Mouse (Mus musculus): ENCODE measurements around the gene Mrpl14. TPM values are rescaled to one million over a fixed set of nuclear protein-coding genes. Genes with fewer than 3 reads are reported as not detected.

Gene Mrpl14
- polyA plus RNA-seq, 1 experiment from 2014 or later: 102 TPM

GRCm38 (mm10) chr17:45702254-45702653 is 16.1 kb downstream of the Mrpl14 start:
- Histone ChIP-seq H3K4me1 (ENCODE audit: control insufficient read depth, insufficient read depth, low read length) (no peaks in the 10 kb centered on the region), H3K36me3 (ENCODE audit: control insufficient read depth, insufficient read depth, low read length) (no peaks in the 10 kb centered on the region; the same call in 1 of the 2 replicates), H3K4me2 (ENCODE audit: low read depth) (no peak overlapping the region), H3K4me3 (ENCODE audit: low read depth, low read length) (no peak overlapping the region), H3K27me3 (ENCODE audit: control insufficient read depth, insufficient read depth, low read length) (no peaks in the 10 kb centered on the region), H3K27ac (ENCODE audit: low read depth, low read length) (no peak overlapping the region), H3K9me3 (ENCODE audit: control insufficient read depth, low read length) (no peaks in the 10 kb centered on the region), H3K9ac (ENCODE audit: low read length) (no peak overlapping the region)
- DNase-seq (ENCODE audit: low spot score) (no peak), ATAC-seq (ENCODE audit: insufficient read depth, low FRiP score, low TSS enrichment) (no peak)
- 49% methylated on average over 4 of the region's 4 CpGs for WGBS

GRCm38 (mm10) chr17:45703187-45703586 is 17.1 kb downstream of the Mrpl14 start:
- Histone ChIP-seq H3K4me2 (ENCODE audit: low read depth) (no peak overlapping the region), H3K4me1 (ENCODE audit: control insufficient read depth, insufficient read depth, low read length) (no peaks in the 10 kb centered on the region), H3K27me3 (ENCODE audit: control insufficient read depth, insufficient read depth, low read length) (no peaks in the 10 kb centered on the region), H3K4me3 (ENCODE audit: low read depth, low read length) (no peak overlapping the region), H3K36me3 (ENCODE audit: control insufficient read depth, insufficient read depth, low read length) (no peaks in the 10 kb centered on the region; the same call in 1 of the 2 replicates), H3K9ac (ENCODE audit: low read length) (no peak overlapping the region), H3K9me3 (ENCODE audit: control insufficient read depth, low read length) (no peaks in the 10 kb centered on the region), H3K27ac (ENCODE audit: low read depth, low read length) (no peak overlapping the region)
- DNase-seq (ENCODE audit: low spot score) (no peak), ATAC-seq (ENCODE audit: insufficient read depth, low FRiP score, low TSS enrichment) (no peak)
- 66% methylated on average over 7 of the region's 7 CpGs for WGBS

GRCm38 (mm10) chr17:45706796-45707195 is 20.7 kb downstream of the Mrpl14 start:
- ATAC-seq (ENCODE audit: insufficient read depth, low FRiP score, low TSS enrichment): no peak
- WGBS: 82% methylated on average over 5 of the region's 5 CpGs
- no peaks in the 10 kb centered on the region for H3K27me3 ChIP-seq (ENCODE audit: control insufficient read depth, insufficient read depth, low read length)
- H3K27ac ChIP-seq (ENCODE audit: low read depth, low read length): no peak overlapping the region
- H3K9me3 ChIP-seq (ENCODE audit: control insufficient read depth, low read length): no peaks in the 10 kb centered on the region
- no peaks in the 10 kb centered on the region for H3K4me1 ChIP-seq (ENCODE audit: control insufficient read depth, insufficient read depth, low read length)
- no peaks in the 10 kb centered on the region for H3K36me3 ChIP-seq (ENCODE audit: control insufficient read depth, insufficient read depth, low read length)
- H3K9ac ChIP-seq (ENCODE audit: low read length): no peak overlapping the region
- H3K4me3 ChIP-seq (ENCODE audit: low read depth, low read length): no peak overlapping the region
- no peak for DNase-seq (ENCODE audit: low spot score)
- no peak overlapping the region for H3K4me2 ChIP-seq (ENCODE audit: low read depth)

- 33% methylated on average over 3 of the region's 3 CpGs for WGBS
- H3K27me3 ChIP-seq (ENCODE audit: control insufficient read depth, insufficient read depth, low read length): no peaks in the 10 kb centered on the region
- H3K9ac ChIP-seq (ENCODE audit: low read length): no peak overlapping the region
- no peaks in the 10 kb centered on the region for H3K36me3 ChIP-seq (ENCODE audit: control insufficient read depth, insufficient read depth, low read length)
- no peaks in the 10 kb centered on the region for H3K9me3 ChIP-seq (ENCODE audit: control insufficient read depth, low read length)
- H3K4me3 ChIP-seq (ENCODE audit: low read depth, low read length): no peak overlapping the region
- ATAC-seq (ENCODE audit: insufficient read depth, low FRiP score, low TSS enrichment) (no peak), DNase-seq (ENCODE audit: low spot score) (no peak)
- no peaks in the 10 kb centered on the region for H3K4me1 ChIP-seq (ENCODE audit: control insufficient read depth, insufficient read depth, low read length)
- H3K27ac ChIP-seq (ENCODE audit: low read depth, low read length): no peak overlapping the region
- H3K4me2 ChIP-seq (ENCODE audit: low read depth): no peak overlapping the region
Measured at GRCm38 (mm10) chr17:45707376-45707775, 21.3 kb downstream of the Mrpl14 start.

- ATAC-seq (ENCODE audit: insufficient read depth, low FRiP score, low TSS enrichment) (no peak), DNase-seq (ENCODE audit: low spot score) (no peak)
- Histone ChIP-seq H3K36me3 (ENCODE audit: control insufficient read depth, insufficient read depth, low read length) (no peaks in the 10 kb centered on the region), H3K4me1 (ENCODE audit: control insufficient read depth, insufficient read depth, low read length) (no peaks in the 10 kb centered on the region), H3K9ac (ENCODE audit: low read length) (no peak overlapping the region), H3K4me3 (ENCODE audit: low read depth, low read length) (no peak overlapping the region), H3K27me3 (ENCODE audit: control insufficient read depth, insufficient read depth, low read length) (no peaks in the 10 kb centered on the region), H3K9me3 (ENCODE audit: control insufficient read depth, low read length) (no peaks in the 10 kb centered on the region), H3K27ac (ENCODE audit: low read depth, low read length) (no peak overlapping the region), H3K4me2 (ENCODE audit: low read depth) (no peak overlapping the region)
- 88% methylated on average over 8 of the region's 8 CpGs for WGBS
Measured at GRCm38 (mm10) chr17:45708179-45708578, 22.1 kb downstream of the Mrpl14 start.

GRCm38 (mm10) chr17:45709829-45710228 is 23.7 kb downstream of the Mrpl14 start:
- Histone ChIP-seq H3K36me3 (ENCODE audit: control insufficient read depth, insufficient read depth, low read length) (no peaks in the 10 kb centered on the region), H3K27ac (ENCODE audit: low read depth, low read length) (no peak overlapping the region), H3K9ac (ENCODE audit: low read length) (no peak overlapping the region), H3K4me3 (ENCODE audit: low read depth, low read length) (no peak overlapping the region), H3K27me3 (ENCODE audit: control insufficient read depth, insufficient read depth, low read length) (no peaks in the 10 kb centered on the region), H3K4me2 (ENCODE audit: low read depth) (no peak overlapping the region), H3K4me1 (ENCODE audit: control insufficient read depth, insufficient read depth, low read length) (no peaks in the 10 kb centered on the region), H3K9me3 (ENCODE audit: control insufficient read depth, low read length) (no peaks in the 10 kb centered on the region)
- WGBS: 39% methylated on average over 3 of the region's 3 CpGs
- no peak for ATAC-seq (ENCODE audit: insufficient read depth, low FRiP score, low TSS enrichment)
- DNase-seq (ENCODE audit: low spot score): no peak

- H3K9ac ChIP-seq (ENCODE audit: low read length): no peak overlapping the region
- no peaks in the 10 kb centered on the region for H3K36me3 ChIP-seq (ENCODE audit: control insufficient read depth, insufficient read depth, low read length)
- ATAC-seq (ENCODE audit: insufficient read depth, low FRiP score, low TSS enrichment): no peak
- H3K4me2 ChIP-seq (ENCODE audit: low read depth): no peak overlapping the region
- H3K27me3 ChIP-seq (ENCODE audit: control insufficient read depth, insufficient read depth, low read length): no peaks in the 10 kb centered on the region
- no peaks in the 10 kb centered on the region for H3K9me3 ChIP-seq (ENCODE audit: control insufficient read depth, low read length)
- 79% methylated on average over 8 of the region's 8 CpGs for WGBS
- no peak for DNase-seq (ENCODE audit: low spot score)
- no peak overlapping the region for H3K4me3 ChIP-seq (ENCODE audit: low read depth, low read length)
- no peak overlapping the region for H3K27ac ChIP-seq (ENCODE audit: low read depth, low read length)
- H3K4me1 ChIP-seq (ENCODE audit: control insufficient read depth, insufficient read depth, low read length): no peaks in the 10 kb centered on the region
Measured at GRCm38 (mm10) chr17:45710407-45710806, 24.3 kb downstream of the Mrpl14 start.

GRCm38 (mm10) chr17:45711525-45711924 is 25.4 kb downstream of the Mrpl14 start:
- ATAC-seq (ENCODE audit: insufficient read depth, low FRiP score, low TSS enrichment) (no peak), DNase-seq (ENCODE audit: low spot score) (no peak)
- WGBS: 58% methylated on average over 3 of the region's 3 CpGs
- no peak overlapping the region for H3K27ac ChIP-seq (ENCODE audit: low read depth, low read length)
- H3K9ac ChIP-seq (ENCODE audit: low read length): no peak overlapping the region
- H3K27me3 ChIP-seq (ENCODE audit: control insufficient read depth, insufficient read depth, low read length): no peaks in the 10 kb centered on the region
- H3K4me2 ChIP-seq (ENCODE audit: low read depth): no peak overlapping the region
- H3K36me3 ChIP-seq (ENCODE audit: control insufficient read depth, insufficient read depth, low read length): no peaks in the 10 kb centered on the region
- no peaks in the 10 kb centered on the region for H3K4me1 ChIP-seq (ENCODE audit: control insufficient read depth, insufficient read depth, low read length)
- no peaks in the 10 kb centered on the region for H3K9me3 ChIP-seq (ENCODE audit: control insufficient read depth, low read length)
- no peak overlapping the region for H3K4me3 ChIP-seq (ENCODE audit: low read depth, low read length)

GRCm38 (mm10) chr17:45718323-45718722 is 32.2 kb downstream of the Mrpl14 start:
- no peak overlapping the region for H3K4me2 ChIP-seq (ENCODE audit: low read depth)
- ATAC-seq (ENCODE audit: insufficient read depth, low FRiP score, low TSS enrichment): no peak
- H3K27ac ChIP-seq (ENCODE audit: low read depth, low read length): no peak overlapping the region
- no peaks in the 10 kb centered on the region for H3K27me3 ChIP-seq (ENCODE audit: control insufficient read depth, insufficient read depth, low read length)
- peaks cover 2% of the 10 kb centered on the region for H3K4me1 ChIP-seq (ENCODE audit: control insufficient read depth, insufficient read depth, low read length)
- DNase-seq (ENCODE audit: low spot score): peak; percentile 60
- no peaks in the 10 kb centered on the region for H3K9me3 ChIP-seq (ENCODE audit: control insufficient read depth, low read length)
- no peak overlapping the region for H3K4me3 ChIP-seq (ENCODE audit: low read depth, low read length)
- WGBS: 6% methylated on average over 10 of the region's 10 CpGs
- H3K9ac ChIP-seq (ENCODE audit: low read length): no peak overlapping the region
- no peaks in the 10 kb centered on the region for H3K36me3 ChIP-seq (ENCODE audit: control insufficient read depth, insufficient read depth, low read length)

Measured in neural tube, embryonic 11.5 days (tissue).